Comparison of ENCODE assay signal across 8 mouse cellular contexts in genomic region chr13:74316386-74316785, GRCm38 (mm10). TPM values are rescaled to one million over a fixed set of nuclear protein-coding genes. Genes with fewer than 3 reads are reported as not detected.
DNase-seq lines count a peak whose midpoint lies in the region; ATAC-seq and TF ChIP-seq lines count a peak whose summit lies in the region.

No protein-coding gene starts in this region.

- H3K36me3 ChIP-seq in lung, postnatal 0 days (ENCODE audit: insufficient read depth, low read length) = peaks cover 8% of the 10 kb centered on the region; the same call in 1 of the 2 replicates
- H3K36me3 ChIP-seq in embryonic facial prominence, embryonic 15.5 days = peaks cover 15% of the 10 kb centered on the region
- peaks cover 3% of the 10 kb centered on the region; the same call in 1 of the 2 replicates for H3K36me3 ChIP-seq in limb, embryonic 11.5 days (ENCODE audit: control insufficient read depth, insufficient read depth, low read length)
- H3K36me3 ChIP-seq in stomach, embryonic 14.5 days (ENCODE audit: control insufficient read depth, insufficient read depth, low read length) = peaks cover 12% of the 10 kb centered on the region

- H3K4me1 ChIP-seq in lung, postnatal 0 days (ENCODE audit: insufficient read depth, low read depth, low read length) = peaks cover 4% of the 10 kb centered on the region; the same call in 1 of the 2 replicates
- 0 out of 2 replicates have a peak, but pooled peaks cover 9% of the 10 kb centered on the region for H3K4me1 ChIP-seq in embryonic facial prominence, embryonic 15.5 days
- peaks cover 3% of the 10 kb centered on the region; the same call in 1 of the 2 replicates for H3K4me1 ChIP-seq in limb, embryonic 11.5 days (ENCODE audit: control insufficient read depth, insufficient read depth, low read length)
- H3K4me1 ChIP-seq in stomach, embryonic 14.5 days (ENCODE audit: control insufficient read depth, insufficient read depth, low read length) = 0 out of 2 replicates have a peak, but pooled peaks cover 5% of the 10 kb centered on the region

- 0 out of 2 replicates have a peak, but pooled peaks have one; percentile 16 for TF ChIP-seq EP300 in lung, postnatal 0 days (IDR thresholded peaks at IDR 0.05)

- no peak for ATAC-seq in lung, postnatal 0 days
- ATAC-seq in embryonic facial prominence, embryonic 15.5 days (ENCODE audit: insufficient number of reproducible peaks, low FRiP score, low TSS enrichment, low read depth) = no peak
- no peak for ATAC-seq in limb, embryonic 11.5 days (ENCODE audit: insufficient number of reproducible peaks, low FRiP score, low TSS enrichment, low read depth)
- ATAC-seq in stomach, embryonic 14.5 days (ENCODE audit: insufficient number of reproducible peaks, insufficient read depth, low FRiP score, low read depth) = no peak

- 19% methylated on average over 4 of the region's 4 CpGs for WGBS in lung, postnatal 0 days
- WGBS in embryonic facial prominence, embryonic 15.5 days = 27% methylated on average over 4 of the region's 4 CpGs
- WGBS in limb, embryonic 11.5 days = 32% methylated on average over 4 of the region's 4 CpGs
- WGBS in stomach, embryonic 14.5 days = 18% methylated on average over 4 of the region's 4 CpGs

- H3K27me3 ChIP-seq in lung, postnatal 0 days (replicated peaks; ENCODE audit: insufficient read depth, low read length) = no peaks in the 10 kb centered on the region
- no peaks in the 10 kb centered on the region for H3K27me3 ChIP-seq in embryonic facial prominence, embryonic 15.5 days
- H3K27me3 ChIP-seq in limb, embryonic 11.5 days (ENCODE audit: control insufficient read depth, insufficient read depth, low read length) = no peaks in the 10 kb centered on the region
- H3K27me3 ChIP-seq in stomach, embryonic 14.5 days (ENCODE audit: control insufficient read depth, insufficient read depth, low read length) = no peaks in the 10 kb centered on the region

- H3K9ac ChIP-seq in lung, postnatal 0 days (replicated peaks; ENCODE audit: low read depth) = peak overlapping the region; percentile 87
- peak overlapping the region; percentile 95 for H3K9ac ChIP-seq in embryonic facial prominence, embryonic 15.5 days
- peak overlapping the region; percentile 70 for H3K9ac ChIP-seq in limb, embryonic 11.5 days (ENCODE audit: low read length)
- H3K9ac ChIP-seq in stomach, embryonic 14.5 days (replicated peaks; ENCODE audit: low read depth, low read length) = peak overlapping the region; percentile 59; the same call in 1 of the 2 replicates

- no peaks in the 10 kb centered on the region for H3K9me3 ChIP-seq in lung, postnatal 0 days (ENCODE audit: low read length)
- no peaks in the 10 kb centered on the region for H3K9me3 ChIP-seq in embryonic facial prominence, embryonic 15.5 days (replicated peaks)
- H3K9me3 ChIP-seq in limb, embryonic 11.5 days (ENCODE audit: control insufficient read depth, low read length) = no peaks in the 10 kb centered on the region
- no peaks in the 10 kb centered on the region for H3K9me3 ChIP-seq in stomach, embryonic 14.5 days (ENCODE audit: control insufficient read depth, low read depth, low read length)

- peak overlapping the region; percentile 91 for H3K27ac ChIP-seq in lung, postnatal 0 days (ENCODE audit: low read length)
- H3K27ac ChIP-seq in embryonic facial prominence, embryonic 15.5 days (replicated peaks) = peak overlapping the region; percentile 86
- no peak overlapping the region for H3K27ac ChIP-seq in limb, embryonic 11.5 days (replicated peaks; ENCODE audit: low read depth, low read length)
- 0 out of 2 replicates have a peak overlapping the region, but pooled peaks have one; percentile 4 for H3K27ac ChIP-seq in stomach, embryonic 14.5 days (ENCODE audit: low read length)

- DNase-seq in lung, postnatal 0 days (ENCODE audit: low spot score) = peak; percentile 67
- no peak for DNase-seq in lung, postnatal 4 days
- no peak for DNase-seq in limb, embryonic 11.5 days (ENCODE audit: low spot score)
- DNase-seq in thymus, postnatal 10 days (ENCODE audit: low spot score in 2 of 2) = no peak
- DNase-seq in spleen, postnatal 36 days (ENCODE audit: low spot score in 2 of 2) = no peak
- no peak for DNase-seq in embryo, embryonic 9.5 days (ENCODE audit: extremely low spot score)

- TF ChIP-seq CTCF in lung, postnatal 0 days (IDR thresholded peaks at IDR 0.05) = no peak

- peak overlapping the region; percentile 76 for H3K4me2 ChIP-seq in lung, postnatal 0 days (replicated peaks; ENCODE audit: low read depth, low read length)
- peak overlapping the region; percentile 70 for H3K4me2 ChIP-seq in embryonic facial prominence, embryonic 15.5 days (replicated peaks)
- peak overlapping the region; percentile 48 for H3K4me2 ChIP-seq in limb, embryonic 11.5 days (ENCODE audit: low read depth, severe bottlenecking)
- peak overlapping the region; percentile 54 for H3K4me2 ChIP-seq in stomach, embryonic 14.5 days (replicated peaks; ENCODE audit: low read depth, low read length)

- peak overlapping the region; percentile 81 for H3K4me3 ChIP-seq in lung, postnatal 0 days (ENCODE audit: low read depth, low read length)
- peak overlapping the region; percentile 92 for H3K4me3 ChIP-seq in embryonic facial prominence, embryonic 15.5 days (replicated peaks)
- H3K4me3 ChIP-seq in limb, embryonic 11.5 days (ENCODE audit: low read depth, low read length) = peak overlapping the region; percentile 67
- peak overlapping the region; percentile 65 for H3K4me3 ChIP-seq in stomach, embryonic 14.5 days (ENCODE audit: low read depth, low read length)

RNA-seq across cellular contexts. Expression of gene Pdcd6, which starts 1.0 kb away (rescaled TPM):
- polyA plus RNA-seq in lung, postnatal 0 days (2015; fragmentation: Nextera tagmentation; extraction: Ambion mirVana) = 140 and 151 TPM in 2 replicates
- 154 and 159 TPM in 2 replicates for polyA plus RNA-seq in embryonic facial prominence, embryonic 15.5 days (2015; fragmentation: Nextera tagmentation; extraction: Ambion mirVana)
- 130 and 137 TPM in 2 replicates for polyA plus RNA-seq in limb, embryonic 11.5 days (2014; fragmentation: Nextera tagmentation; extraction: Ambion mirVana)
- 157 and 174 TPM in 2 replicates for polyA plus RNA-seq in stomach, embryonic 14.5 days (2014; fragmentation: Nextera tagmentation; extraction: Ambion mirVana)

RNA-seq across cellular contexts. Expression of gene Ahrr, which starts 24.3 kb away (rescaled TPM):
- 0.21 and 0.37 TPM in 2 replicates for polyA plus RNA-seq in lung, postnatal 0 days (2015; fragmentation: Nextera tagmentation; extraction: Ambion mirVana)
- polyA plus RNA-seq in embryonic facial prominence, embryonic 15.5 days (2015; fragmentation: Nextera tagmentation; extraction: Ambion mirVana) = 2.2 and 3.4 TPM in 2 replicates
- 0.96 and 1.3 TPM in 2 replicates for polyA plus RNA-seq in limb, embryonic 11.5 days (2014; fragmentation: Nextera tagmentation; extraction: Ambion mirVana)
- polyA plus RNA-seq in stomach, embryonic 14.5 days (2014; fragmentation: Nextera tagmentation; extraction: Ambion mirVana) = 0.41 and 0.54 TPM in 2 replicates

RNA-seq across cellular contexts. Expression of gene Sdha, which starts 33.7 kb away (rescaled TPM):
- 141 and 162 TPM in 2 replicates for polyA plus RNA-seq in lung, postnatal 0 days (2015; fragmentation: Nextera tagmentation; extraction: Ambion mirVana)
- 221 and 224 TPM in 2 replicates for polyA plus RNA-seq in embryonic facial prominence, embryonic 15.5 days (2015; fragmentation: Nextera tagmentation; extraction: Ambion mirVana)
- 214 and 235 TPM in 2 replicates for polyA plus RNA-seq in limb, embryonic 11.5 days (2014; fragmentation: Nextera tagmentation; extraction: Ambion mirVana)
- 205 and 230 TPM in 2 replicates for polyA plus RNA-seq in stomach, embryonic 14.5 days (2014; fragmentation: Nextera tagmentation; extraction: Ambion mirVana)

RNA-seq across cellular contexts. Expression of gene Ccdc127, which starts 33.7 kb away (rescaled TPM):
- 26.0 and 29.1 TPM in 2 replicates for polyA plus RNA-seq in lung, postnatal 0 days (2015; fragmentation: Nextera tagmentation; extraction: Ambion mirVana)
- 59.9 and 63.7 TPM in 2 replicates for polyA plus RNA-seq in embryonic facial prominence, embryonic 15.5 days (2015; fragmentation: Nextera tagmentation; extraction: Ambion mirVana)
- 57.4 and 61.0 TPM in 2 replicates for polyA plus RNA-seq in limb, embryonic 11.5 days (2014; fragmentation: Nextera tagmentation; extraction: Ambion mirVana)
- 59.6 and 62.6 TPM in 2 replicates for polyA plus RNA-seq in stomach, embryonic 14.5 days (2014; fragmentation: Nextera tagmentation; extraction: Ambion mirVana)

RNA-seq across cellular contexts. Expression of gene Lrrc14b, which starts 47.4 kb away (rescaled TPM):
- polyA plus RNA-seq in lung, postnatal 0 days (2015; fragmentation: Nextera tagmentation; extraction: Ambion mirVana) = not detected in 2 replicates
- not detected in 2 replicates for polyA plus RNA-seq in embryonic facial prominence, embryonic 15.5 days (2015; fragmentation: Nextera tagmentation; extraction: Ambion mirVana)
- not detected in 2 replicates for polyA plus RNA-seq in limb, embryonic 11.5 days (2014; fragmentation: Nextera tagmentation; extraction: Ambion mirVana)
- polyA plus RNA-seq in stomach, embryonic 14.5 days (2014; fragmentation: Nextera tagmentation; extraction: Ambion mirVana) = not detected in 2 replicates
